Mouse (Mus musculus) embryonic facial prominence, embryonic 15.5 days (tissue): ENCODE measurements at regions not wholly inside any gene's neighbourhood (a gene's known extent, or its start where the extent isn't known, plus 50 kb on each side); places are given as distances from the start of the nearest gene placed in this dataset.

Experiments
- ATAC-seq: fragments of 200-750 bp; cut with Nextera tagmentation; 2 replicates; pipeline ENCODE4 v1.8.0; 2017; ENCODE audit warnings: low read depth, moderate TSS enrichment; ENCODE audit not compliant: insufficient number of reproducible peaks, low FRiP score, low TSS enrichment
- H3K27ac ChIP-seq: fragments of 300-500 bp; sonication (generic); replicated peaks from 2 replicates; pipeline ENCODE4 v1.5.1; 2015; ENCODE audit warnings: mild to moderate bottlenecking, inconsistent platforms
- H3K27me3 ChIP-seq: fragments of 300-500 bp; sonication (generic); 2 replicates; pipeline ENCODE4 v1.6.1; 2015; ENCODE audit warnings: inconsistent platforms
- H3K36me3 ChIP-seq: fragments of 300-500 bp; sonication (generic); 2 replicates; pipeline ENCODE4 v1.6.1; 2015; ENCODE audit warnings: mild to moderate bottlenecking, inconsistent platforms
- H3K4me1 ChIP-seq: fragments of 300-500 bp; sonication (generic); 2 replicates; pipeline ENCODE4 v1.6.1; 2015; ENCODE audit warnings: inconsistent platforms
- H3K4me2 ChIP-seq: fragments of 300-500 bp; sonication (generic); replicated peaks from 2 replicates; pipeline ENCODE4 v1.6.1; 2015; ENCODE audit warnings: mild to moderate bottlenecking, inconsistent platforms
- H3K4me3 ChIP-seq: fragments of 300-500 bp; sonication (generic); replicated peaks from 2 replicates; pipeline ENCODE4 v1.5.1; 2015; ENCODE audit warnings: mild to moderate bottlenecking, inconsistent platforms
- H3K9ac ChIP-seq: fragments of 300-500 bp; sonication (generic); 2 replicates; pipeline ENCODE4 v1.6.1; 2015; ENCODE audit warnings: inconsistent platforms
- H3K9me3 ChIP-seq: fragments of 300-500 bp; sonication (generic); replicated peaks from 2 replicates; pipeline ENCODE4 v1.6.1; 2016; ENCODE audit warnings: inconsistent platforms
- WGBS: fragments of 180-500 bp; shearing (Covaris S2); methylation state at CpG from one replicate; pipeline ENCODE4 v1.1.7; 2015; 5-methylcytosine and 5-hydroxymethylcytosine counted together

DNA sequence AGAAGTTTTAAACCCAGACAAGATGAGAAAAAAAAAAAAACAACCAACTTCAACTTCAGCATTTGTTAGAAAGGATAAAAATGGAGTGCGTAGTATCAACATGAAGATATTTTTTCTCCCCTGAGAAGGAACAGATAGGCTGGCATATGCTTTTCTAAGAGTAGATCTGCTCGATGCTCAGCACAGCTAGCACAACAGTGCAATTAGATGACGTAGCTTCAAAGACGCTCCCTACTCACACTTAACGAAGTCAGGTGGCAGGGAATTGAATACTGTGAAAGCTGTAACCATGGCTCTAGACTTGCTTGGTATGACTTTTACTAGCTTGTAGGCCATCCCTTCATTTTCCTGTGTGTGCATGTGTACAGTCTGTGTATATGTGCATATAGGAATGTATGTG lies 299.5 kb downstream of the Tmem182 start:
- 93% methylated on average over 5 of the region's 5 CpGs for WGBS
- H3K36me3 ChIP-seq: no peaks in the 10 kb centered on the region
- H3K27ac ChIP-seq: no peak overlapping the region
- no peak overlapping the region for H3K4me2 ChIP-seq
- H3K9ac ChIP-seq: no peak overlapping the region
- H3K27me3 ChIP-seq: no peaks in the 10 kb centered on the region
- H3K4me1 ChIP-seq: no peaks in the 10 kb centered on the region
- no peak overlapping the region for H3K4me3 ChIP-seq
- no peaks in the 10 kb centered on the region for H3K9me3 ChIP-seq
- ATAC-seq: no peak

DNA sequence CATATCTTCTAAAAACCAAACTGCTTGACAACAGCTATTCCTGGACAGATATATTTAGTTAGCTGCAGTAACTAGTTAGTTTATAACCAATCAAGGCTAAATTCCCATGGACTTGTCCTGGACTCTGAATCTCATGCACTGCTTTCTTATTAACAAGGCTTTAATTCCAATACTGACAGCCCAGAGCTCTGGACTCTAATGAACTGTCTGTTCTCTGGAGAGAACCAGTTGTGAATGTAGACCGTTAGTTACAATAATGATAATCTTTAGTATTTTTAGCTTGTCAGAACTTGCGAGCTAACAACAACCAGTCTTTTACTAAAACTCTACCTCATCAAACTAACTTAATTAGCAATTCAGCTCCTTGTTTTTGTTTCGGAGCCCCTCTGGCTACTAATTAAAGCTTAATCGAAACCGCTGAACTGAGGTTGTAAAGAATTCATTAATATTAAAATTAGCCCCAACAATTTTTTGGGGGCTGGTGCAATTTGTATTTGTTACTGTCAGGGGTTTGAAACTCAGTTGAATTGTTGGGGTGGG lies 316.3 kb downstream of the Tmem182 start:
- ATAC-seq: no peak
- no peak overlapping the region for H3K4me3 ChIP-seq
- WGBS: 56% methylated on average over 5 of the region's 5 CpGs

DNA sequence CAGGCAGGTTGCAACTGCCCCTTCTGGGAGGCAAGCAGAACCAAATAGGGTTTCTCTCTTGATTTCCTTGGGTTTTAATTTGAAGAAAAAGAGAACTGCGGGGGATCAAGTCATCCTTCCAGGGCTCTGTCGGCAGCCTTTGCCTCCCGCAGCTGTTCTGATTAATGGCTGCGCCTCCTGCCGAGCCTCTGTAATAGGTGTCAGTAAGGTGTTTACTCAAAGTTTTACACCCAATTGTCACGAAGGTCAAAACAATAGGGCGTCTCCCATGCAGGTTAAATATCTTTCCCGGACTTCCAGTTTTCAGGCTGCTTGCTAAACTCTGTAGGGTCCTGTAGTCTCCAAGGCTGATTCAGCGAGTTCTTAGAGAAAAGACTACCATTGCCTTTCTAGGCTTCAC lies 326.0 kb downstream of the Tmem182 start:
- Histone ChIP-seq H3K9ac (no peak overlapping the region), H3K36me3 (no peaks in the 10 kb centered on the region), H3K4me1 (no peaks in the 10 kb centered on the region), H3K9me3 (no peaks in the 10 kb centered on the region), H3K4me2 (no peak overlapping the region), H3K27ac (no peak overlapping the region), H3K27me3 (0 out of 2 replicates have a peak, but pooled peaks cover 6% of the 10 kb centered on the region), H3K4me3 (no peak overlapping the region)
- 19% methylated on average over 9 of the region's 9 CpGs for WGBS
- no peak for ATAC-seq

More for the DNA sequence above, 316.3 kb downstream of the Tmem182 start:
- H3K4me2 ChIP-seq: no peak overlapping the region
- H3K27me3 ChIP-seq: no peaks in the 10 kb centered on the region
- no peak overlapping the region for H3K27ac ChIP-seq
- no peaks in the 10 kb centered on the region for H3K9me3 ChIP-seq
- H3K9ac ChIP-seq: no peak overlapping the region
- H3K4me1 ChIP-seq: no peaks in the 10 kb centered on the region
- no peaks in the 10 kb centered on the region for H3K36me3 ChIP-seq

DNA sequence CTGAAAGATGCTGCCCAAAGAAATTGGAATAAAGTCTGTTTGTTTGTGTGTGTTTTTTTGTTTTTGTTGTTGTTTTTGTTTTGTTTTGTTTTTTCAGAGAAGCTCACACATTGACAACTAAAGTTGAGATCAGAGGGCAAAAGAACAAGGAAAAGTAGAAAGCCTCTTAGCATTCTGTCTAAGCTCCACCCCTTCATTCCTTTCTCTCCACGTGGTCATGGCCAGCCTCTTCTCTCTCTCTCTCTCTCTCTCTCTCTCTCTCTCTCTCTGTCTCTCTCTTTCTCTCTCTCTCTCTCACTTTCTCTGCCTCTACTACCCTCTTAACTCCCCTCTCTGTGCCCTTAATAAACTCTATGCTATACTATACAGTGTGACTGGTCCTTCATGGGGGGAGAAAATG lies 327.7 kb downstream of the Tmem182 start:
- no peak overlapping the region for H3K4me2 ChIP-seq
- H3K27me3 ChIP-seq: 0 out of 2 replicates have a peak, but pooled peaks cover 6% of the 10 kb centered on the region
- H3K4me1 ChIP-seq: no peaks in the 10 kb centered on the region
- H3K4me3 ChIP-seq: no peak overlapping the region
- no peak overlapping the region for H3K27ac ChIP-seq
- no peaks in the 10 kb centered on the region for H3K9me3 ChIP-seq
- H3K36me3 ChIP-seq: no peaks in the 10 kb centered on the region
- no peak overlapping the region for H3K9ac ChIP-seq
- no peak for ATAC-seq
- WGBS: 23% methylated on average over 1 of the region's 1 CpGs

DNA sequence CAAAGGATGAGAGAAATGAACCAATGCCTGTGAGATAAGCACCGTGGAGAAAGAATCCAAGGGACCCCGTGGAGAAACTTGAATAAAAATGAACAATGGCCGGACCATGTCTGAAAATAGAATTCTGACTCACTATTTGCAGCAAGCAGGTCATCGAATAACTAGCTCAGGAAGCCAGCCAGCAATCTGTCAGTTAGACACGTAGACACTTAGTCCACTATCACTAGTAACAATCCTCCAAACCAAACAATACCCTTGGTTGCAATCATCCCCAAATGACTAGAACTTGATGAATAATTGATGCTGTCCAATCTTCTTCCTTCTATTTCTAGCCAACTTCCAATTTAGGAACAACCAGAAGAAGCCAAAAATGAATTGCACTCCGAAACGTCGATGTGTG lies 328.5 kb downstream of the Tmem182 start:
- Histone ChIP-seq H3K9me3 (no peaks in the 10 kb centered on the region), H3K4me1 (no peaks in the 10 kb centered on the region), H3K36me3 (no peaks in the 10 kb centered on the region), H3K9ac (no peak overlapping the region), H3K4me3 (no peak overlapping the region), H3K27ac (no peak overlapping the region), H3K4me2 (no peak overlapping the region), H3K27me3 (0 out of 2 replicates have a peak, but pooled peaks cover 6% of the 10 kb centered on the region)
- WGBS: 74% methylated on average over 8 of the region's 8 CpGs
- no peak for ATAC-seq

DNA sequence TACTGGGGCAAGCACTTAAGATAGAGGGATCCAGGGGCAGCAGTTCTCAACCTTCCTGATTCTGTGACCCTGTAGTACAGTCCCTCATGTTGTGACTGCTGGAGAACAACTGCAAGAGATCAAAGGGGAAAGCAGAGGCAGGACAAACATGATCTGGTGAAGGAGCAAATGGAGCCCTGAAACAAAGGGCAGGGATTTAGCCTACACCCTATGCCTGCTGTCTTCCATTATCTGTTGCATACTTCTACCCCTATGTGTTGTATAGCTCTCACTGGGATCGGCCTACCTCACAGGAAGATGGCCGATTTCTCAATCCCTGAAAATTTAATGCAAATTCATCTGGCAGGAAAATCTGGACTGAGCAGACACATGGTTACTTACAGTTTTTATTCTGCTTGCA lies 334.3 kb downstream of the Tmem182 start:
- 59% methylated on average over 2 of the region's 2 CpGs for WGBS
- ATAC-seq: no peak
- H3K4me3 ChIP-seq: no peak overlapping the region

DNA sequence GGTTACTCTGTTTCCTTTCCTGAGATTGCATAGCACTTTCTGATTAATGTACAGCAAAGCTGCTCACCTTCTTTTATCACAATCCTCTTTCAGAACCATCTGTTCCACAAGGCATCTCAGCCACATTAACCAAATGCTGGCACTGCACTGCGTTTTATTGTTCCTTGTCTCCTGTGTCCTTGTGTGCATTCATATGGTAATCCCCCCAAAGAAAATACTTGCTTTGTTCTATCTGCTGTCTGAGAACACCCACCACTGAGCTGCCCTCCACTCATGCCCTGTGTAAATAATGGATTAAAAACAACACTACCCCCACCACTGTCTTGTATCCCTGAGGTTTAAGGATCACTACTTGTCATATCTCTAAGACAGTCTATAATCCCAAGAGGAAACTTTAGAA lies 335.1 kb downstream of the Tmem182 start:
- Histone ChIP-seq H3K27me3 (no peaks in the 10 kb centered on the region), H3K36me3 (no peaks in the 10 kb centered on the region), H3K4me3 (no peak overlapping the region), H3K9ac (no peak overlapping the region), H3K4me2 (no peak overlapping the region), H3K4me1 (no peaks in the 10 kb centered on the region), H3K27ac (no peak overlapping the region), H3K9me3 (no peaks in the 10 kb centered on the region)
- no peak for ATAC-seq
- WGBS: 37% methylated on average over 1 of the region's 1 CpGs

More for the DNA sequence above, 334.3 kb downstream of the Tmem182 start:
- Histone ChIP-seq H3K9me3 (no peaks in the 10 kb centered on the region), H3K4me2 (no peak overlapping the region), H3K4me1 (no peaks in the 10 kb centered on the region), H3K36me3 (no peaks in the 10 kb centered on the region), H3K27me3 (no peaks in the 10 kb centered on the region), H3K9ac (no peak overlapping the region), H3K27ac (no peak overlapping the region)

DNA sequence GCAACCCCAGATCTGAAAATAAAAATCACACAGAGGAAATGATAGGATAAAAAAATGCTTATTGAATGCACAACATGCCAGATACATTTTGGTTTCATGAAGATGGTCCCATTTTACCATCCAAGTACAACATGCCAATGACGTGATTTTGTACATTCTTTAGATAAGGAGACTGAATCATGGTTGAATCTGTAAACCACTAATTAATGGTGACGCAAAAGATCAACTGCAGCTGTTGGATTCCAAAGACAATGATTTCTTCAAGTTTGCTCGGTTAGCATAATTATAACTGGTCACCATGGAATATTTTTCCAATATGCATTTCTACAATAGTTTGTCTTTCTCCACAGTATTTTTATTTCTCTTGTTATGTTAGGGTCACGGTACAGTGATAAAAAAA lies 336.6 kb downstream of the Tmem182 start:
- no peaks in the 10 kb centered on the region for H3K4me1 ChIP-seq
- ATAC-seq: no peak
- no peak overlapping the region for H3K27ac ChIP-seq
- H3K4me2 ChIP-seq: no peak overlapping the region
- H3K9me3 ChIP-seq: no peaks in the 10 kb centered on the region
- H3K4me3 ChIP-seq: no peak overlapping the region
- no peak overlapping the region for H3K9ac ChIP-seq
- WGBS: 64% methylated on average over 4 of the region's 4 CpGs
- no peaks in the 10 kb centered on the region for H3K36me3 ChIP-seq
- no peaks in the 10 kb centered on the region for H3K27me3 ChIP-seq

DNA sequence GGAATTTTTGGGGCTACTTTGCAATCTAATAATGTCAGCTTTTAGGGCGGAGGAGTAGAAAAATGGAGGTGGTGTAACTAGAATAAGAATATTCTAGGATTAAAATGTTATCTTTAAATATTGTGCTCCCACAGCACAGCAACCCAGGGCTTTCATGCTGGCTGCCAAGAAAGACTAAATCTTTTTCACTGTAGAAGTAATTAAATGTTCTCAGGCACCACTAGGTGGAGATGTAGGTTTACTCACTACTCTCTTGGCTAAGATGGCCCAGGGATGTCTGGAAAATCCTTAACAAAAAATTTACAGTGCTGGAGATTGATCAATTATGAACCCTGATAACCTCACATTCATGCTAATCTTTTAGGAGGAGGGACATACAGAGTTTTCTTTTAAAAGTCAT lies 347.1 kb downstream of the Tmem182 start:
- ATAC-seq: no peak
- Histone ChIP-seq H3K4me3 (no peak overlapping the region), H3K4me2 (no peak overlapping the region), H3K27me3 (no peaks in the 10 kb centered on the region), H3K27ac (no peak overlapping the region), H3K36me3 (no peaks in the 10 kb centered on the region), H3K9ac (no peak overlapping the region), H3K4me1 (0 out of 2 replicates have a peak, but pooled peaks cover under 1% of the 10 kb centered on the region), H3K9me3 (no peaks in the 10 kb centered on the region)
- 61% methylated on average over 1 of the region's 1 CpGs for WGBS

DNA sequence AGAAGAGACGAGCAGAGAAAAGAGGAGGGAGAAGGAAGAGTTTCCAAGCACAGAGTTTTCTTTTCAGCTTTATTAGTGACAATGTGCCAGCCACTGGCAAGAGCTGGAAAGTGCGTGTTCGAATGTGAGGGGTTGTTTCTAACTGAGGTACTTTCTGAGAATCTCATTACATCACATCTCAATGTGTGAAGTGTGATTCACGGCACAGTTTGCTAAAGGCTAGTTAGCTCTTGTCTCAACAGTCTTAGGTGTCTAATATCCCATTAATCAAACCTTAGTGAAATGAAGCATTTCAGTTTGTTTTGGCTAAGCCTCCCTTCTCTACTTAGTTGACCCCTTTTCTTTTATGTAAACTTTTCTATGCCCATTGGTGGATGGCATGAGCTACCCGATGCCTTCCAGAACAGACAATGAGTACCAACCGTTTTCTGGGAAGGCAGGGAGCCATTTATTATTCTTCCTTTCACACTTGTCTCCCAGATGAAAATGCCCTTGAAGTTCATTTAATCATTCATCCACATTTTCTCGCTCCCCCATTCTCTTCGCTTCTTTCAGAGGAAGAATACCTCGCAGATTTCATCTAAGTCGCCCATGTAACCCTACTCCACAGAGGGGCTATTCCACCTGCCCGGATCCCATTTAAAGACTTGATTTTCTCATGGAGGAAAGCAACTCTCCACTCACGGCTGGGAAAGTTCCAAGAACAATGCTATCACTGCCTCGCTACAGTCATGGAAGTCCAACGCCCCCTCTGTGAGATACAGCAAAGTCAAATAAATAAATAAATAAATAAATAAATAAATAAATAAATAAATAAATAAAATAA lies 348.0 kb downstream of the Tmem182 start:
- H3K4me2 ChIP-seq: no peak overlapping the region
- H3K9ac ChIP-seq: no peak overlapping the region
- no peak overlapping the region for H3K4me3 ChIP-seq
- H3K9me3 ChIP-seq: no peaks in the 10 kb centered on the region
- no peaks in the 10 kb centered on the region for H3K36me3 ChIP-seq
- 81% methylated on average over 14 of the region's 14 CpGs for WGBS
- H3K4me1 ChIP-seq: peaks cover 8% of the 10 kb centered on the region; the same call in 1 of the 2 replicates
- no peak for ATAC-seq
- H3K27ac ChIP-seq: no peak overlapping the region
- H3K27me3 ChIP-seq: no peaks in the 10 kb centered on the region

DNA sequence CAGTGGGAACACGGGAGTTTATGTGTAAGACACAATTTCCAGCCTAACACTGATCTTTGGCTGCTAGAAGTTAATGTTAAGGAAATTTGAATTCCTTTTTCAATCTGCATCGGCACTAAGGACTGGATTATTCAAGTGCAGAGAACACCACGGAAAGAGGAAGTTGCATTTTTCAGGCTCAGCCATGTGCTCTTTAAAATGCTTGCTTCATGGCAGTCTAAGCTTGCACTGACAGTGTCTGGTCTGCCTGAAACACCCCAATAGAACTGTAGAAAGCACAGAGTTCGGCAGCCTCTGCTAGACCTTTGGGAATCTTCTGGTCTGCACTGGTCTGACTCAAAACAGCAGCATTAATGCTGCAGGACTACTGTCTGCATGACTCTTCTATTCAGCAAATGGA lies 348.8 kb downstream of the Tmem182 start:
- no peak for ATAC-seq
- Histone ChIP-seq H3K27ac (no peak overlapping the region), H3K9ac (no peak overlapping the region), H3K36me3 (no peaks in the 10 kb centered on the region), H3K27me3 (no peaks in the 10 kb centered on the region), H3K4me3 (no peak overlapping the region), H3K9me3 (no peaks in the 10 kb centered on the region), H3K4me1 (peaks cover 8% of the 10 kb centered on the region; the same call in 1 of the 2 replicates), H3K4me2 (no peak overlapping the region)
- WGBS: 54% methylated on average over 4 of the region's 4 CpGs

DNA sequence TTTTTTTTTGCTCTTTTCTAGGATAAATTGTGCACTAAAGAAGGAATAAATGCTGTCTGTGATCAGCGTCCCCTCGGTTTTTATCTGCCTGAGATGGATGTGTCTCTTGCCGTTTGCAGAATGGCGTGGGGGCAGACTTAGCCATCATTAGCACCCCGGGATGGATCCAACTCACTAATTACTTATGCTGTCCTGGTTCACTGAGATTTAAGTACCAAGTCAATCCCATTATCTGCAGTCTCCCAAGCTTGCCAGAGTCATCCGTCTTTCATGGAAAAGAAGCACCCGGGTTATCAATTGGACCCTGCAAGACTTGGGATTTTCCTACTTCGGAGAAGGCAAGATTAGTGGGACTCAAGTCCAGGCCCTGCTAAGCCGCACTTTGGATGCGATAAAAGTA lies 351.5 kb downstream of the Tmem182 start:
- Histone ChIP-seq H3K4me1 (peaks cover 8% of the 10 kb centered on the region; the same call in 1 of the 2 replicates), H3K9ac (no peak overlapping the region), H3K4me3 (no peak overlapping the region), H3K9me3 (no peaks in the 10 kb centered on the region), H3K4me2 (no peak overlapping the region), H3K36me3 (no peaks in the 10 kb centered on the region), H3K27ac (no peak overlapping the region), H3K27me3 (no peaks in the 10 kb centered on the region)
- 76% methylated on average over 10 of the region's 10 CpGs for WGBS
- no peak for ATAC-seq
